Mouse (Mus musculus) kidney, adult 2 months (tissue): ENCODE data around the gene Gfod1.

Experiments used
- CTCF ChIP-seq: fragments of 200-500 bp; conservative IDR thresholded peaks from 2 replicates; pipeline ENCODE4 v1.5.1; 2011; ENCODE audit warnings: low read depth, mild to moderate bottlenecking, control low read depth, low read length, moderate library complexity, mixed read lengths; ENCODE audit not compliant: insufficient read depth, insufficient read length
- POLR2A ChIP-seq: fragments of 200-500 bp; IDR thresholded peaks from one replicate; pipeline ENCODE4 v1.6.1; 2011; ENCODE audit warnings: low read depth, low read length, control low read depth

GRCm38 (mm10) chr13:43252105-43252790, 51.7 kb downstream of the Gfod1 start:
- no peak for TF ChIP-seq CTCF
- TF ChIP-seq POLR2A, result no peak
